Mouse (Mus musculus) embryonic facial prominence, embryonic 15.5 days (tissue): Measurements from ENCODE around the gene Bbox1. TPM values are rescaled to one million over a fixed set of nuclear protein-coding genes. Genes with fewer than 3 reads are reported as not detected.
A peak's percentile ranks its signal among the peaks of the same experiment; 100 is the strongest.

Experiments used
- ATAC-seq: fragments of 200-750 bp; cut with Nextera tagmentation; 2 replicates; pipeline ENCODE4 v1.8.0; 2017; ENCODE audit warnings: low read depth, moderate TSS enrichment; ENCODE audit not compliant: insufficient number of reproducible peaks, low FRiP score, low TSS enrichment
- H3K27ac ChIP-seq: fragments of 300-500 bp; sonication (generic); replicated peaks from 2 replicates; pipeline ENCODE4 v1.5.1; 2015; ENCODE audit warnings: mild to moderate bottlenecking, inconsistent platforms
- H3K27me3 ChIP-seq: fragments of 300-500 bp; sonication (generic); 2 replicates; pipeline ENCODE4 v1.6.1; 2015; ENCODE audit warnings: inconsistent platforms
- H3K36me3 ChIP-seq: fragments of 300-500 bp; sonication (generic); 2 replicates; pipeline ENCODE4 v1.6.1; 2015; ENCODE audit warnings: mild to moderate bottlenecking, inconsistent platforms
- H3K4me1 ChIP-seq: fragments of 300-500 bp; sonication (generic); 2 replicates; pipeline ENCODE4 v1.6.1; 2015; ENCODE audit warnings: inconsistent platforms
- H3K4me2 ChIP-seq: fragments of 300-500 bp; sonication (generic); replicated peaks from 2 replicates; pipeline ENCODE4 v1.6.1; 2015; ENCODE audit warnings: mild to moderate bottlenecking, inconsistent platforms
- H3K4me3 ChIP-seq: fragments of 300-500 bp; sonication (generic); replicated peaks from 2 replicates; pipeline ENCODE4 v1.5.1; 2015; ENCODE audit warnings: mild to moderate bottlenecking, inconsistent platforms
- H3K9ac ChIP-seq: fragments of 300-500 bp; sonication (generic); 2 replicates; pipeline ENCODE4 v1.6.1; 2015; ENCODE audit warnings: inconsistent platforms
- H3K9me3 ChIP-seq: fragments of 300-500 bp; sonication (generic); replicated peaks from 2 replicates; pipeline ENCODE4 v1.6.1; 2016; ENCODE audit warnings: inconsistent platforms
- WGBS: fragments of 180-500 bp; shearing (Covaris S2); methylation state at CpG from one replicate; pipeline ENCODE4 v1.1.7; 2015; 5-methylcytosine and 5-hydroxymethylcytosine counted together
- polyA plus RNA-seq: library from polyadenylated mRNA; unstranded; fragments of >200 nt; fragmentation: Nextera tagmentation; extraction: Ambion mirVana; gene quantifications from 2 replicates; pipeline ENCODE4 v1.2.1, GENCODE M21; 2015

Gene Bbox1
- polyA plus RNA-seq, 1 experiment from 2014 or later, result 1.6 TPM

- Histone ChIP-seq H3K4me3 (no peak overlapping the region), H3K4me2 (no peak overlapping the region), H3K27me3 (no peaks in the 10 kb centered on the region), H3K27ac (peak overlapping the region; percentile 18; the same call in 1 of the 2 replicates), H3K9ac (no peak overlapping the region), H3K36me3 (no peaks in the 10 kb centered on the region), H3K4me1 (peaks cover 8% of the 10 kb centered on the region; the same call in 1 of the 2 replicates), H3K9me3 (no peaks in the 10 kb centered on the region)
- peak; percentile 51; the same call in 1 of the 2 replicates for ATAC-seq
- WGBS, result 40% methylated on average over 2 of the region's 2 CpGs
Observed at GRCm38 (mm10) chr2:110274160-110274559, 40.2 kb downstream of the Bbox1 start.

- H3K4me1 ChIP-seq, result 0 out of 2 replicates have a peak, but pooled peaks cover 3% of the 10 kb centered on the region
- H3K36me3 ChIP-seq, result no peaks in the 10 kb centered on the region
- no peak overlapping the region for H3K4me3 ChIP-seq
- H3K4me2 ChIP-seq, result no peak overlapping the region
- ATAC-seq, result no peak
- H3K9me3 ChIP-seq, result no peaks in the 10 kb centered on the region
- H3K9ac ChIP-seq, result no peak overlapping the region
- H3K27me3 ChIP-seq, result no peaks in the 10 kb centered on the region
- WGBS, result 60% methylated on average over 3 of the region's 3 CpGs
- H3K27ac ChIP-seq, result no peak overlapping the region
Observed at GRCm38 (mm10) chr2:110269281-110269680, 45.1 kb downstream of the Bbox1 start.

GRCm38 (mm10) chr2:110232252-110232651, 82.1 kb downstream of the Bbox1 start:
- 80% methylated on average over 9 of the region's 9 CpGs for WGBS
- H3K4me2 ChIP-seq, result no peak overlapping the region
- H3K36me3 ChIP-seq, result no peaks in the 10 kb centered on the region
- H3K27me3 ChIP-seq, result no peaks in the 10 kb centered on the region
- H3K9ac ChIP-seq, result no peak overlapping the region
- no peak overlapping the region for H3K4me3 ChIP-seq
- H3K9me3 ChIP-seq, result no peaks in the 10 kb centered on the region
- no peak overlapping the region for H3K27ac ChIP-seq
- ATAC-seq, result no peak
- H3K4me1 ChIP-seq, result no peaks in the 10 kb centered on the region

- H3K4me1 ChIP-seq, result no peaks in the 10 kb centered on the region
- no peak overlapping the region for H3K4me3 ChIP-seq
- no peaks in the 10 kb centered on the region for H3K36me3 ChIP-seq
- 65% methylated on average over 4 of the region's 4 CpGs for WGBS
- no peaks in the 10 kb centered on the region for H3K27me3 ChIP-seq
- H3K9ac ChIP-seq, result no peak overlapping the region
- H3K4me2 ChIP-seq, result no peak overlapping the region
- no peaks in the 10 kb centered on the region for H3K9me3 ChIP-seq
- H3K27ac ChIP-seq, result peak overlapping the region; percentile 51
- ATAC-seq, result no peak
Observed at GRCm38 (mm10) chr2:110230753-110231152, 83.6 kb downstream of the Bbox1 start.

- no peaks in the 10 kb centered on the region for H3K4me1 ChIP-seq
- no peak overlapping the region for H3K9ac ChIP-seq
- H3K9me3 ChIP-seq, result no peaks in the 10 kb centered on the region
- peak; percentile 79 for ATAC-seq
- H3K36me3 ChIP-seq, result no peaks in the 10 kb centered on the region
- 32% methylated on average over 15 of the region's 15 CpGs for WGBS
- no peak overlapping the region for H3K27ac ChIP-seq
- H3K4me2 ChIP-seq, result no peak overlapping the region
- no peaks in the 10 kb centered on the region for H3K27me3 ChIP-seq
- H3K4me3 ChIP-seq, result no peak overlapping the region
Observed at GRCm38 (mm10) chr2:110229143-110230087, 84.9 kb downstream of the Bbox1 start.

- no peaks in the 10 kb centered on the region for H3K4me1 ChIP-seq
- ATAC-seq, result no peak
- WGBS, result 55% methylated on average over 4 of the region's 4 CpGs
- H3K4me2 ChIP-seq, result no peak overlapping the region
- no peak overlapping the region for H3K27ac ChIP-seq
- no peaks in the 10 kb centered on the region for H3K9me3 ChIP-seq
- no peak overlapping the region for H3K4me3 ChIP-seq
- no peaks in the 10 kb centered on the region for H3K27me3 ChIP-seq
- no peak overlapping the region for H3K9ac ChIP-seq
- no peaks in the 10 kb centered on the region for H3K36me3 ChIP-seq
Observed at GRCm38 (mm10) chr2:110226421-110226820, 87.9 kb downstream of the Bbox1 start.

GRCm38 (mm10) chr2:110225969-110226368, 88.4 kb downstream of the Bbox1 start:
- H3K9ac ChIP-seq, result no peak overlapping the region
- H3K4me1 ChIP-seq, result no peaks in the 10 kb centered on the region
- no peak overlapping the region for H3K4me3 ChIP-seq
- H3K27me3 ChIP-seq, result no peaks in the 10 kb centered on the region
- H3K9me3 ChIP-seq, result no peaks in the 10 kb centered on the region
- H3K27ac ChIP-seq, result no peak overlapping the region
- H3K36me3 ChIP-seq, result no peaks in the 10 kb centered on the region
- no peak for ATAC-seq
- no peak overlapping the region for H3K4me2 ChIP-seq

- no peak overlapping the region for H3K4me3 ChIP-seq
- no peaks in the 10 kb centered on the region for H3K4me1 ChIP-seq
- no peak overlapping the region for H3K9ac ChIP-seq
- no peak overlapping the region for H3K27ac ChIP-seq
- no peaks in the 10 kb centered on the region for H3K36me3 ChIP-seq
- no peak for ATAC-seq
- no peaks in the 10 kb centered on the region for H3K9me3 ChIP-seq
- H3K27me3 ChIP-seq, result no peaks in the 10 kb centered on the region
- H3K4me2 ChIP-seq, result no peak overlapping the region
- WGBS, result 65% methylated on average over 2 of the region's 2 CpGs
Observed at GRCm38 (mm10) chr2:110222793-110223192, 91.6 kb downstream of the Bbox1 start.

- no peaks in the 10 kb centered on the region for H3K9me3 ChIP-seq
- WGBS, result 70% methylated on average over 1 of the region's 1 CpGs
- no peaks in the 10 kb centered on the region for H3K27me3 ChIP-seq
- H3K9ac ChIP-seq, result no peak overlapping the region
- H3K27ac ChIP-seq, result no peak overlapping the region
- H3K4me1 ChIP-seq, result no peaks in the 10 kb centered on the region
- ATAC-seq, result no peak
- H3K4me3 ChIP-seq, result no peak overlapping the region
- H3K4me2 ChIP-seq, result no peak overlapping the region
- H3K36me3 ChIP-seq, result no peaks in the 10 kb centered on the region
Observed at GRCm38 (mm10) chr2:110220492-110220891, 93.9 kb downstream of the Bbox1 start.

- Histone ChIP-seq H3K27ac (0 out of 2 replicates have a peak overlapping the region, but pooled peaks have one; percentile 0), H3K4me1 (no peaks in the 10 kb centered on the region), H3K4me2 (no peak overlapping the region), H3K9me3 (no peaks in the 10 kb centered on the region), H3K4me3 (no peak overlapping the region), H3K27me3 (no peaks in the 10 kb centered on the region), H3K36me3 (no peaks in the 10 kb centered on the region), H3K9ac (no peak overlapping the region)
- no peak for ATAC-seq
- WGBS, result 63% methylated on average over 3 of the region's 3 CpGs
Observed at GRCm38 (mm10) chr2:110215685-110216058, 98.7 kb downstream of the Bbox1 start.

- Histone ChIP-seq H3K9ac (no peak overlapping the region), H3K9me3 (no peaks in the 10 kb centered on the region), H3K27me3 (no peaks in the 10 kb centered on the region), H3K4me2 (no peak overlapping the region), H3K4me3 (no peak overlapping the region), H3K27ac (peak overlapping the region; percentile 0; the same call in 1 of the 2 replicates), H3K36me3 (no peaks in the 10 kb centered on the region), H3K4me1 (no peaks in the 10 kb centered on the region)
- 53% methylated on average over 9 of the region's 9 CpGs for WGBS
- ATAC-seq, result no peak
Observed at GRCm38 (mm10) chr2:110214991-110215684, 99.2 kb downstream of the Bbox1 start.
